9 mouse cellular contexts compared by ENCODE assay signal in genomic region chr14:75016715-75017020, GRCm38 (mm10). TPM values are rescaled to one million over a fixed set of nuclear protein-coding genes. Genes with fewer than 3 reads are reported as not detected.
DNase-seq lines count a peak whose midpoint lies in the region; ATAC-seq and TF ChIP-seq lines count a peak whose summit lies in the region.
"Had no signal": no experiment of that assay in that cellular context is flagged by ENCODE, and none has a peak within 500 bp of the region (broad histone marks: within the 10 kb centered on the region; RNA-seq: fewer than 3 reads in every experiment).

No protein-coding gene starts in this region.

- no peak for TF ChIP-seq CTCF in left cerebral cortex, adult 2 months (IDR thresholded peaks at IDR 0.05)
- no peak for TF ChIP-seq CTCF in embryonic fibroblast, embryonic 13.5 days (IDR thresholded peaks at IDR 0.05; ENCODE audit: borderline replicate concordance, insufficient read depth, low read length)

- H3K27ac ChIP-seq in left cerebral cortex, adult 2 months, result no peak overlapping the region
- no peak overlapping the region for H3K27ac ChIP-seq in embryonic fibroblast, embryonic 13.5 days (ENCODE audit: insufficient read depth, low read length)
- H3K27ac ChIP-seq in limb, embryonic 13.5 days, result no peak overlapping the region
- no peak overlapping the region for H3K27ac ChIP-seq in neural tube, embryonic 14.5 days (ENCODE audit: low read depth, low read length)

- DNase-seq in left cerebral cortex, adult 2 months (ENCODE audit: extremely low spot score in 1 of 2, low spot score in 2 of 2), result no peak
- DNase-seq in left cerebral cortex, adult 9 months (ENCODE audit: low spot score in 2 of 2), result no peak
- DNase-seq in layer of hippocampus, adult 18-20 months (ENCODE audit: low spot score in 2 of 2), result no peak
- DNase-seq in urinary bladder, postnatal 25 days (ENCODE audit: low spot score), result no peak
- no peak for DNase-seq in right cerebral cortex, adult 2 months (ENCODE audit: low spot score in 2 of 2)

- peak overlapping the region; percentile 94 for H3K4me2 ChIP-seq in limb, embryonic 13.5 days (replicated peaks)
- H3K4me2 ChIP-seq in neural tube, embryonic 14.5 days (ENCODE audit: low read depth, low read length), result peak overlapping the region; percentile 84

- H3K36me3 ChIP-seq in limb, embryonic 13.5 days, result no peaks in the 10 kb centered on the region
- no peaks in the 10 kb centered on the region for H3K36me3 ChIP-seq in neural tube, embryonic 14.5 days (ENCODE audit: control insufficient read depth, insufficient read depth, low read length)

- TF ChIP-seq POLR2A in embryonic fibroblast, embryonic 13.5 days (IDR thresholded peaks at IDR 0.05; ENCODE audit: low read depth, low read length), result no peak

- no peaks in the 10 kb centered on the region for H3K9me3 ChIP-seq in limb, embryonic 13.5 days
- H3K9me3 ChIP-seq in neural tube, embryonic 14.5 days (ENCODE audit: control insufficient read depth, low read length), result no peaks in the 10 kb centered on the region

- H3K27me3 ChIP-seq in limb, embryonic 13.5 days, result peaks cover 9% of the 10 kb centered on the region
- H3K27me3 ChIP-seq in neural tube, embryonic 14.5 days (ENCODE audit: control insufficient read depth, insufficient read depth, low read length), result no peaks in the 10 kb centered on the region
- H3K27me3 ChIP-seq: Patski had no signal

- peak overlapping the region; percentile 64 for H3K4me3 ChIP-seq in left cerebral cortex, adult 2 months
- H3K4me3 ChIP-seq in embryonic fibroblast, embryonic 13.5 days (ENCODE audit: insufficient read depth, low read length), result peak overlapping the region; percentile 60; the same call in 1 of the 2 replicates
- peak overlapping the region; percentile 62 for H3K4me3 ChIP-seq in limb, embryonic 13.5 days
- no peak overlapping the region for H3K4me3 ChIP-seq in neural tube, embryonic 14.5 days (ENCODE audit: low read depth, low read length)

- intact Hi-C loops in left cerebral cortex, adult 2 months (cut with DNase I), result no loop called here

- ATAC-seq in limb, embryonic 13.5 days (ENCODE audit: low FRiP score, low read depth), result no peak
- ATAC-seq in neural tube, embryonic 14.5 days (ENCODE audit: low read depth), result no peak

- H3K4me1 ChIP-seq in embryonic fibroblast, embryonic 13.5 days (ENCODE audit: control insufficient read depth, insufficient read depth, low read length), result no peaks in the 10 kb centered on the region
- H3K4me1 ChIP-seq in limb, embryonic 13.5 days, result peaks cover 4% of the 10 kb centered on the region; the same call in 1 of the 2 replicates
- no peaks in the 10 kb centered on the region for H3K4me1 ChIP-seq in neural tube, embryonic 14.5 days (ENCODE audit: control insufficient read depth, insufficient read depth, low read length)

- H3K9ac ChIP-seq in limb, embryonic 13.5 days, result peak overlapping the region; percentile 78
- H3K9ac ChIP-seq in neural tube, embryonic 14.5 days (replicated peaks; ENCODE audit: low read depth, low read length), result no peak overlapping the region

- 80% methylated on average over 9 of the region's 9 CpGs for WGBS in limb, embryonic 13.5 days
- WGBS in neural tube, embryonic 14.5 days, result 72% methylated on average over 9 of the region's 9 CpGs

RNA-seq across cellular contexts. Expression of gene Rubcnl, which starts 0.8 kb away (rescaled TPM):
- total RNA-seq in left cerebral cortex, adult 2 months (2021), result 1 to 10 TPM; 2.1 to 2.8 TPM
- polyA plus RNA-seq in embryonic fibroblast, embryonic 13.5 days (2011; ENCODE audit: insufficient read length, low read depth, missing spikeins), result 0.54 and 0.58 TPM in 2 replicates
- polyA plus RNA-seq in limb, embryonic 13.5 days (2015; fragmentation: Nextera tagmentation; extraction: Ambion mirVana), result 1.9 and 2.5 TPM in 2 replicates
- polyA plus RNA-seq in neural tube, embryonic 14.5 days (2014; fragmentation: Nextera tagmentation; extraction: Ambion mirVana), result 0.15 and 0.54 TPM in 2 replicates
- 1 to 10 TPM in 1 of 2 experiments, under 1 TPM in 1; 0.81 to 1.1 TPM for total RNA-seq in layer of hippocampus, adult 18-20 months (2021)
